Mouse (Mus musculus) adrenal gland, adult 18-20 months (tissue): ENCODE data around the gene Gm49337. TPM values are rescaled to one million over a fixed set of nuclear protein-coding genes. Genes with fewer than 3 reads are reported as not detected.

Experiments used
- DNase-seq, 2 experiments: peaks; one replicate each; pipeline ENCODE4 v3.0.0; 2021 to 2022; ENCODE audit warnings: low spot score in 2 of 2
- total RNA-seq, 2 experiments: library from RNA; stranded (reverse); gene quantifications; 1 replicate in 1 of 2; 2 replicates in 1 of 2; pipeline ENCODE4 v1.2.3; 2021

Gm49337 gene
- total RNA-seq, 2 experiments from 2014 or later, result not detected

- DNase-seq, result no peak
Measured at GRCm38 (mm10) chr4:116304551-116304950, 131.4 kb downstream of the Gm49337 start.

- no peak for DNase-seq
Measured at GRCm38 (mm10) chr4:116317575-116317974, 144.4 kb downstream of the Gm49337 start.

GRCm38 (mm10) chr4:116322127-116322526 is 148.9 kb downstream of the Gm49337 start:
- no peak for DNase-seq

- DNase-seq, result no peak
Measured at GRCm38 (mm10) chr4:116329256-116329655, 156.1 kb downstream of the Gm49337 start.

GRCm38 (mm10) chr4:116336294-116336693 is 163.1 kb downstream of the Gm49337 start:
- no peak for DNase-seq

GRCm38 (mm10) chr4:116342119-116342518 is 168.9 kb downstream of the Gm49337 start:
- peak; percentile 26 to 50 for DNase-seq

Other genes with a start within 250 kb of the Gm49337 start
- gene Dmbx1, start 233.5 kb upstream of the Gm49337 start, total RNA-seq, result not detected
- gene Faah, start 155.5 kb upstream of the Gm49337 start, total RNA-seq, result 1 to 10 TPM; 4.0 to 4.5 TPM
- gene Nsun4, start 119.5 kb upstream of the Gm49337 start, total RNA-seq, result 10 to 100 TPM; 28.3 to 29.9 TPM
- 100 to 1,000 TPM; 565 to 864 TPM for gene Uqcrh, start 98.3 kb upstream of the Gm49337 start, total RNA-seq
- 10 to 100 TPM; 73.7 to 81.7 TPM for gene Lrrc41, start 98.1 kb upstream of the Gm49337 start, total RNA-seq
- gene Rad54l, start 49.7 kb upstream of the Gm49337 start, total RNA-seq, result under 1 TPM; 0.32 to 0.93 TPM
- gene Pomgnt1, start 49.5 kb upstream of the Gm49337 start, total RNA-seq, result 10 to 100 TPM; 57.0 to 65.1 TPM
- 10 to 100 TPM in 1 of 2 experiments, 1 to 10 TPM in 1; 9.8 to 12.3 TPM for gene Lurap1, start 22.0 kb upstream of the Gm49337 start, total RNA-seq
- not detected for gene Tspan1, start 5.8 kb upstream of the Gm49337 start, total RNA-seq
- gene 1700042G07Rik, start within 50 bp of the Gm49337 start, total RNA-seq, result not detected
- 10 to 100 TPM; 16.1 to 18.3 TPM for gene Pik3r3, start 48.2 kb downstream of the Gm49337 start, total RNA-seq